Mouse (Mus musculus) gastrocnemius, adult 18-20 months (tissue): ENCODE results near the gene Bscl2. TPM values are rescaled to one million over a fixed set of nuclear protein-coding genes. Genes with fewer than 3 reads are reported as not detected.

Experiments
- microRNA-seq: library from miRNA; unstranded; fragments of <30 nt; microRNA quantifications from one replicate; pipeline ENCODE4 v1.2.0, GENCODE M21; 2021
- total RNA-seq, 2 experiments: library from RNA; stranded (reverse); gene quantifications; 2 replicates each; pipeline ENCODE4 v1.2.3; 2021

Gene Bscl2
- total RNA-seq, 2 experiments from 2014 or later: 16.4 to 16.6 TPM

Small RNA genes within 50 kb of the gene (microRNA-seq; reads per million reads assigned to microRNA genes)
- not detected for gene Mir5136

Other genes starting within 250 kb of the Bscl2 start
- gene Slc22a8, start 246.2 kb upstream of the Bscl2 start, total RNA-seq: not detected
- gene Slc22a6, start 219.4 kb upstream of the Bscl2 start, total RNA-seq: not detected
- not detected for gene Chrm1, start 173.7 kb upstream of the Bscl2 start, total RNA-seq
- 10 to 100 TPM; 30.2 to 37.3 TPM for gene Slc3a2, start 114.1 kb upstream of the Bscl2 start, total RNA-seq
- gene Wdr74, start 101.6 kb upstream of the Bscl2 start, total RNA-seq: 10 to 100 TPM; 16.4 to 16.9 TPM
- gene 1700092M07Rik, start 96.7 kb upstream of the Bscl2 start, total RNA-seq: 1 to 10 TPM in 1 of 2 experiments, not detected in 1; 1.0 TPM
- gene Stx5a, start 96.1 kb upstream of the Bscl2 start, total RNA-seq: 10 to 100 TPM; 16.0 to 16.6 TPM
- gene Nxf1, start 80.4 kb upstream of the Bscl2 start, total RNA-seq: 10 to 100 TPM; 27.5 to 31.3 TPM
- 10 to 100 TPM; 91.0 to 99.3 TPM for gene Tmem223, start 66.5 kb upstream of the Bscl2 start, total RNA-seq
- 1 to 10 TPM; 7.3 to 8.6 TPM for gene Tmem179b, start 63.0 kb upstream of the Bscl2 start, total RNA-seq
- gene Taf6l, start 51.0 kb upstream of the Bscl2 start, total RNA-seq: 1 to 10 TPM; 5.0 to 5.1 TPM
- 10 to 100 TPM; 37.7 to 38.3 TPM for gene Polr2g, start 38.9 kb upstream of the Bscl2 start, total RNA-seq
- gene Zbtb3, start 34.9 kb upstream of the Bscl2 start, total RNA-seq: 1 to 10 TPM in 1 of 2 experiments, under 1 TPM in 1; 0.76 to 1.1 TPM
- 10 to 100 TPM; 11.1 to 13.6 TPM for gene Ttc9c, start 18.1 kb upstream of the Bscl2 start, total RNA-seq
- gene Hnrnpul2, start 17.5 kb upstream of the Bscl2 start, total RNA-seq: 10 to 100 TPM; 41.2 to 44.3 TPM
- 1 to 10 TPM; 2.5 to 4.2 TPM for gene AC129217.1, start 7.7 kb upstream of the Bscl2 start, total RNA-seq
- not detected for gene Gng3, start 1.7 kb downstream of the Bscl2 start, total RNA-seq
- gene Lrrn4cl, start 13.3 kb downstream of the Bscl2 start, total RNA-seq: 1 to 10 TPM; 5.6 to 8.8 TPM
- gene Ubxn1, start 34.0 kb downstream of the Bscl2 start, total RNA-seq: 100 to 1,000 TPM; 204 to 206 TPM
- 10 to 100 TPM; 57.2 to 63.9 TPM for gene Uqcc3, start 43.5 kb downstream of the Bscl2 start, total RNA-seq
- 1 to 10 TPM; 2.9 to 5.3 TPM for gene Lbhd1, start 46.3 kb downstream of the Bscl2 start, total RNA-seq
- not detected for gene Gm49403, start 46.5 kb downstream of the Bscl2 start, total RNA-seq
- gene 1810009A15Rik, start 51.4 kb downstream of the Bscl2 start, total RNA-seq: 10 to 100 TPM; 14.5 to 15.4 TPM
- 1 to 10 TPM; 1.2 to 2.3 TPM for gene Gm49416, start 51.5 kb downstream of the Bscl2 start, total RNA-seq
- gene Ints5, start 55.5 kb downstream of the Bscl2 start, total RNA-seq: 1 to 10 TPM; 9.2 to 9.9 TPM
- 10 to 100 TPM; 19.5 to 20.8 TPM for gene Ganab, start 60.6 kb downstream of the Bscl2 start, total RNA-seq
- gene B3gat3, start 82.9 kb downstream of the Bscl2 start, total RNA-seq: 10 to 100 TPM; 32.1 to 37.9 TPM
- 1 to 10 TPM; 7.8 TPM for gene Rom1, start 91.9 kb downstream of the Bscl2 start, total RNA-seq
- 1 to 10 TPM; 3.1 to 4.5 TPM for gene Eml3, start 92.1 kb downstream of the Bscl2 start, total RNA-seq
- 10 to 100 TPM; 21.6 to 24.2 TPM for gene Mta2, start 104.4 kb downstream of the Bscl2 start, total RNA-seq
- 1 to 10 TPM; 7.6 to 8.2 TPM for gene Tut1, start 116.4 kb downstream of the Bscl2 start, total RNA-seq
- 100 to 1,000 TPM; 452 to 469 TPM for gene Eef1g, start 129.6 kb downstream of the Bscl2 start, total RNA-seq
- gene Ahnak, start 151.8 kb downstream of the Bscl2 start, total RNA-seq: 100 to 1,000 TPM; 199 to 202 TPM